Mouse (Mus musculus): ENCODE measurements around the gene Meis1. TPM values are rescaled to one million over a fixed set of nuclear protein-coding genes. Genes with fewer than 3 reads are reported as not detected.

Gene Meis1
- total RNA-seq, 2 experiments from 2014 or later = 11.8 to 13.3 TPM

DNA sequence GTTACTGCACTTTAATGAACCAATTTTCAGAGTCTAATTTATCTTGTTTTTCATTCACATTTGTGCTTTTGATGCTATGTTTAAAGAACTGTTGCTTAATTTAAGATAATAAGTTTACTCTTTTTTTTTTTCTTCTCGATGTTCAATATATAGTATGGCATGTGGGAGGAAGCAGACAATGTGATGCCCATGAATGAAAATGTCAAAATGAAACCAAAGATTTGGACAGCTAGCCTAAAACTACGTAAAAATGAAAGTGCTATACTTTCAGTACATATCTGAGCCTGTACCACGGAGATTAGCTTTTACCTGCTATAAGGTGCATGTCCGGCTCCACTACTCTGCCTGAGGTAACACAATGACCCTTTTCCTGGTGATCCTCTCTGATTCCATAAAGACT, 172.3 kb downstream of the Meis1 start:
- no peak for DNase-seq (ENCODE audit: low spot score in 2 of 2)

DNA sequence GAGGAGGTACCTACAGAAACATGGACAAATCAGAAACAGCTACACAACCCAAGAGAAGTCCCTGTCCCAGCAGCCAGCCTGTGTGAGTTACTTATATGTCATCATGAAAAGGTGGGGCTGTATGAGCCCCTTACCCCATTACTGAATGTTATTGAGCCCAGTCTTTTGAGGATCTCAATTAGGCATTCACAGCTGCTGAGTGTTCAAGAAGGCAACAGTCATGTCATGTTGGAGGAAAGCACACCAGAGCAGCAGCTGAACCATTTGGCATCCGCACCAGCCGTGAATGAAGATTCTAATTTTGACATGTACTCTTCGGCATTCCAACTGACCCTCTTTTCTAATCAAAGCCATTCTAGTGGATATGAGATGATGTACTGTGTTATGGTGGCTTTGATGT, 172.9 kb downstream of the Meis1 start:
- no peak for DNase-seq (ENCODE audit: low spot score in 2 of 2)

DNA sequence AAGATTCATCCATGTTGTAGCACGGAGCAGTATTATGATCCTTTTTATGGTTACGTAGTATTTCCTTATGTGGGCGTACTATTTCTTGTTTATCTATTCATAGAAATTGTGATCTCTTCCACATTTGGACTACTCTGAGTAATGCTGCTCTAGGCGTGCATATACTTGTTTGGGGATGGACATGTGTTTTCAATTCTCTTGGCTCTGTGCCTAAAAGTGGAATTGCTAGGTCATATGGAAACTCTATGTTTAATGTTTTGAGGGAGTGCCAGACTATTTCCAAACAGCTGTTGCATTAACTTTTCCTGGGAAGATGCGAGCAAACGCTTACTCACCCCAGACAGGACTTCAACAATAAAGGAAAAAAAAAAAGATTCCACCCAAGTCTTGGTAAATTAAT, 173.3 kb downstream of the Meis1 start:
- no peak for DNase-seq (ENCODE audit: low spot score in 2 of 2)

DNA sequence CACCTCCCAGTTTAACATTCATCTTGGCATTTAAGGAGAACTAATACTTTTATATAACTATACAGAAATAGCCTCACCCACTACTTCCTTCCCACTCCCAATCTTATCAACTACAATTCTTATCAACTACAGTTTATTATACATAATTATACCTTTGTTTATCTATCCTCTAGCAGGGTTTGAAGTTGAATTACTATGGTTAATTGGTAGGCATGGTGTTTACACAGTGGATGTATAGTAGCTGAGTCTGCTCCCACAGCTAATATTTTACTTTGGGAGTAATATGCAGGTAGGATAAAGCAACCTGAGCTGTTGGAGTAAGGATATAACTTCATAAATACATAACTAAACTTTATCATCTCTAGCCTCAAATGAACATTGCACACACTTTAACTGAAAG, 188.7 kb downstream of the Meis1 start:
- DNase-seq (ENCODE audit: low spot score in 2 of 2) = no peak
